Mouse (Mus musculus): ENCODE measurements around the gene Adgrl3. TPM values are rescaled to one million over a fixed set of nuclear protein-coding genes. Genes with fewer than 3 reads are reported as not detected.

Adgrl3 gene
- polyA plus RNA-seq, 1 experiment = 3.6 TPM

DNA sequence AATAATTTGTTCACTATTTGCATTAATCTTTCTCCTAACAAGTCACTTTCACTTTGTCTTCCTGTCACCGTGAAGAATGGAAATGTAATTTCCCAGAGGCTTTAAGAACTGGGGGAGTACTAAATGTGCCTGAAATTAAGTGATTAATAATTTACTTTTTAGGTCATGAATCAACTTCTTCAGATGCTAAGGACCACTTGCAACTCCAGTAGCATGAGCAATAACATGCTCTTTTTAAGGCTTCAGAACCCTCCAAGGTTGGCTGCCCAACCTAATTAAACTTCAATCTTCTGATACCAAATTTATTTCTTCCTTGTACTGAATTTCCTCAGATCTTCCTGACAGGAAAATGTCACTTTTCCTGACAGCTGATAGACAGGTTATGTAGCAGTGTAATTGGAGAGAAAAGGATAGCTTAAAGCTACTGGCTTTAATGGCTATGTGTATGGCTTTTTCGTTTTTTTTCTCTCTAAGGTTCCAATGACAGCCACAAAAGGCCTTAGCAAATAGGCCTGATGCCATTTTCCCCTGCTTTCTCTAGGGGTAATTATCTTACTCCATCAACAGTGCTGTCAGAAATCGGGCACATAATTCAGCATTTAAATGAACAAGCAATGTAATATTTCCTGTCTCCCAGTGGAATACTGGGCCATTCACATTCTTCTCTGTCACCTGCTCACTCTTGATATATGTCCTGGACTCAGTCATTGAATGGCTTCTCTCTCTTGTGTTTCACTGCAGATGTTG lies 718.5 kb downstream of the Adgrl3 start:
- Histone ChIP-seq H3K27ac (ENCODE audit: insufficient read depth, low read depth, low read length) (no peak overlapping the region), H3K4me3 (ENCODE audit: low read depth, low read length) (no peak overlapping the region), H3K36me3 (ENCODE audit: control insufficient read depth, insufficient read depth, low read length) (no peaks in the 10 kb centered on the region), H3K4me1 (ENCODE audit: control insufficient read depth, insufficient read depth, insufficient read length, low read length) (no peaks in the 10 kb centered on the region), H3K27me3 (ENCODE audit: control insufficient read depth, insufficient read depth, low read length) (no peaks in the 10 kb centered on the region)
- no peak for TF ChIP-seq POLR2A (IDR thresholded peaks at IDR 0.05; ENCODE audit: low read depth, low read length)
- no peak for TF ChIP-seq CTCF (IDR thresholded peaks at IDR 0.05; ENCODE audit: extremely low read depth, insufficient read length, insufficient replicate concordance, low read depth, low read length)
- WGBS = 67% methylated on average over 3 of the region's 3 CpGs

DNA sequence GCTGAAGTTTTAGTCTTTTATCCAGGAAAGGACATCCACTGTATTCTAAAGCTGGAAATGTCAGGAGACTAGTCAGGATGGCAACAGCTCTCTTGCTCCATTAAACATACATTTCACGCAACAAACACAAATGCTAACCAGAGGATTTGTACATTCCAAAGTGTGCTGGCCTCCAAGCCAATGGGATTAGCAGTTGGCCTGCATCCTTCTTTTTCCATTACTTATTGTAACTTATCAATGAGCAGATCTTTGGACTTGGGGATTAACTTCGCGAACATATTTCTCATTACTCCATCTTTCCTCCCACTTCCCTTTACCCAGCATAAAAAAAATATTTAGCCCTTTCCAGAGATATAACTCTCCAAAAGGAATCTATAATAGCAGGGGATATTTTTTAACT lies 732.5 kb downstream of the Adgrl3 start:
- Histone ChIP-seq H3K27me3 (ENCODE audit: control insufficient read depth, insufficient read depth, low read length) (no peaks in the 10 kb centered on the region), H3K4me3 (ENCODE audit: low read depth, low read length) (no peak overlapping the region), H3K36me3 (ENCODE audit: control insufficient read depth, insufficient read depth, low read length) (no peaks in the 10 kb centered on the region), H3K27ac (ENCODE audit: insufficient read depth, low read depth, low read length) (no peak overlapping the region), H3K4me1 (ENCODE audit: control insufficient read depth, insufficient read depth, insufficient read length, low read length) (no peaks in the 10 kb centered on the region)
- TF ChIP-seq POLR2A (IDR thresholded peaks at IDR 0.05; ENCODE audit: low read depth, low read length) (no peak), CTCF (IDR thresholded peaks at IDR 0.05; ENCODE audit: extremely low read depth, insufficient read length, insufficient replicate concordance, low read depth, low read length) (no peak)
- WGBS = 97% methylated on average over 3 of the region's 3 CpGs

DNA sequence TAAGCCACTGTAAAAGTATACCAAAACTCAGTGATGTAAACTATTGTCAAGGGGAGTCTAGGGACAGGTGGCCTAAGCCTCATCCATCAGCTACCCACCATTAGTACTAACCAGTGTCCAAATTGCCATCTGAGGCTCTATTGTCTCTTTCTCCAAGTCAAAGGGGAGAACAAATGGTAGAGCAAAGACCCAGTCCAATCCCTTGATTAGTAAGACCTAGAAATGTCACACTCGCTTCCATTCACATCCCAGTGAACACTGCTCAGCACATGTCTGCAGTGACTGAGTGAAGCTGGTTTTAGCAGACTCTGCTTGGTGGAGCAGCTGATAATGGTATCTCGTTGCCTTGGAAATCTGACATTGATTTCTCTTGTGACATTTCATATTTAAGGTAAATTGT lies 735.8 kb downstream of the Adgrl3 start:
- WGBS = 70% methylated on average over 2 of the region's 2 CpGs
- TF ChIP-seq POLR2A (IDR thresholded peaks at IDR 0.05; ENCODE audit: low read depth, low read length) (no peak), CTCF (IDR thresholded peaks at IDR 0.05; ENCODE audit: extremely low read depth, insufficient read length, insufficient replicate concordance, low read depth, low read length) (no peak)
- no peaks in the 10 kb centered on the region for H3K36me3 ChIP-seq (ENCODE audit: control insufficient read depth, insufficient read depth, low read length)

DNA sequence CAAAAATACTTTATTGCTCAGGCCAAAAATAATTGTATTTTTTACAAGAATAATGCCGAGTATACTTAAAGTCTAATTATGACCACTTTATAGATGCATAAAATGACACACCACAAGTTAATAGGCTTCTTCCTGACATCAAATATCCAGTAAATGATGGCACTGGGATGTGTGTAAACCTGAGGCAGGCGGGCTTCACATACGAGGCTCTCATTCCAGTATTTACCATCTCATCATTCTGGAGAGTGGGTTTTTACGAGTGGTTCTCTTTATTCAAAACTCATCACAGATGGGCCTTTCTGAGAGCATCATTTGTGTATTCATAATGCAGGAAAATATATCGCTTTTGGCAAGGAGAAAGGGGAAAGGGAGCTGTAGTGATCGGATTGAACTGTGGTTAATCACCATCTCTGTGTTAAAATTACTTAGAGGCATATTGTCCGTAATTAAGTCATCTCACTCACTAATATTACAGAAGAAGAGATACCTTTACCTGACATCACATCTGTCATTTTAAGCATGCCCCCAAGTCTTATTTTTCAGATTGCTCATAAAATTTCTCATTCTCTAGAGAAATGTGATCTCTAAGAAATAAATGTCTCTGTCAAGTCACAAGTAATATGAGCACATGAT lies 737.3 kb downstream of the Adgrl3 start:
- Histone ChIP-seq H3K27ac (ENCODE audit: insufficient read depth, low read depth, low read length) (no peak overlapping the region), H3K36me3 (ENCODE audit: control insufficient read depth, insufficient read depth, low read length) (no peaks in the 10 kb centered on the region), H3K27me3 (ENCODE audit: control insufficient read depth, insufficient read depth, low read length) (no peaks in the 10 kb centered on the region), H3K4me3 (ENCODE audit: low read depth, low read length) (no peak overlapping the region), H3K4me1 (ENCODE audit: control insufficient read depth, insufficient read depth, insufficient read length, low read length) (no peaks in the 10 kb centered on the region)
- TF ChIP-seq CTCF (IDR thresholded peaks at IDR 0.05; ENCODE audit: extremely low read depth, insufficient read length, insufficient replicate concordance, low read depth, low read length) (no peak), POLR2A (IDR thresholded peaks at IDR 0.05; ENCODE audit: low read depth, low read length) (no peak)
- WGBS = 81% methylated on average over 7 of the region's 7 CpGs

More for the DNA sequence above, 735.8 kb downstream of the Adgrl3 start:
- no peaks in the 10 kb centered on the region for H3K4me1 ChIP-seq (ENCODE audit: control insufficient read depth, insufficient read depth, insufficient read length, low read length)
- no peak overlapping the region for H3K4me3 ChIP-seq (ENCODE audit: low read depth, low read length)
- no peaks in the 10 kb centered on the region for H3K27me3 ChIP-seq (ENCODE audit: control insufficient read depth, insufficient read depth, low read length)
- H3K27ac ChIP-seq (ENCODE audit: insufficient read depth, low read depth, low read length) = no peak overlapping the region

- no peak overlapping the region for H3K4me3 ChIP-seq (ENCODE audit: low read depth, low read length)
- no peaks in the 10 kb centered on the region for H3K27me3 ChIP-seq (ENCODE audit: control insufficient read depth, insufficient read depth, low read length)
- H3K36me3 ChIP-seq (ENCODE audit: control insufficient read depth, insufficient read depth, low read length) = no peaks in the 10 kb centered on the region
- no peak for TF ChIP-seq POLR2A (IDR thresholded peaks at IDR 0.05; ENCODE audit: low read depth, low read length)
- TF ChIP-seq CTCF (IDR thresholded peaks at IDR 0.05; ENCODE audit: extremely low read depth, insufficient read length, insufficient replicate concordance, low read depth, low read length) = no peak
- no peak overlapping the region for H3K27ac ChIP-seq (ENCODE audit: insufficient read depth, low read depth, low read length)
- H3K4me1 ChIP-seq (ENCODE audit: control insufficient read depth, insufficient read depth, insufficient read length, low read length) = no peaks in the 10 kb centered on the region
- WGBS = 94% methylated on average over 5 of the region's 5 CpGs
These were observed 756.3 kb downstream of the Adgrl3 start for GRCm38 (mm10) chr5:81776234-81776633.

- H3K36me3 ChIP-seq (ENCODE audit: control insufficient read depth, insufficient read depth, low read length) = no peaks in the 10 kb centered on the region
- no peaks in the 10 kb centered on the region for H3K4me1 ChIP-seq (ENCODE audit: control insufficient read depth, insufficient read depth, insufficient read length, low read length)
- TF ChIP-seq CTCF (IDR thresholded peaks at IDR 0.05; ENCODE audit: extremely low read depth, insufficient read length, insufficient replicate concordance, low read depth, low read length) = no peak
- no peak for TF ChIP-seq POLR2A (IDR thresholded peaks at IDR 0.05; ENCODE audit: low read depth, low read length)
- H3K4me3 ChIP-seq (ENCODE audit: low read depth, low read length) = no peak overlapping the region
- H3K27me3 ChIP-seq (ENCODE audit: control insufficient read depth, insufficient read depth, low read length) = no peaks in the 10 kb centered on the region
- no peak overlapping the region for H3K27ac ChIP-seq (ENCODE audit: insufficient read depth, low read depth, low read length)
- 81% methylated on average over 5 of the region's 5 CpGs for WGBS
These were observed 756.8 kb downstream of the Adgrl3 start for GRCm38 (mm10) chr5:81776746-81777145.

DNA sequence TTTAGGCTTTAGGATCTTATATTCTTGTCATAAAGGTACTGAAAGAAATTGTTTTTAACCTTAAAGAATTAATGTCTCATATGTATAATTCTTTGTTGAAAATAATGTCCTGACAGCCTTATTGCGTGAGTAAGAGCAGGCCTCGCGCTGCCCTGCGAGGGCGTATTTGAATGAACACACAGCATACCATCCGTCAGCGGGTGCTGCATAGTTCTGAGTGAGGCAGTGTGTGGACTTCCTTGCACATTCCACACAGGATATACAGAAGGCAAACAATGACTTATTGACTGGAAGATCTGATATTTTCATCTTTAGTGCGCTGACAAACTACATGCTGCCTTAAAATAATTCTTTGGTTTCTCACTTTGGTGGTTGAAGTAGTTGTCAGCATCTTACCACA lies 764.8 kb downstream of the Adgrl3 start:
- H3K4me3 ChIP-seq (ENCODE audit: low read depth, low read length) = no peak overlapping the region
- no peaks in the 10 kb centered on the region for H3K4me1 ChIP-seq (ENCODE audit: control insufficient read depth, insufficient read depth, insufficient read length, low read length)
- no peak overlapping the region for H3K27ac ChIP-seq (ENCODE audit: insufficient read depth, low read depth, low read length)
- no peak for TF ChIP-seq CTCF (IDR thresholded peaks at IDR 0.05; ENCODE audit: extremely low read depth, insufficient read length, insufficient replicate concordance, low read depth, low read length)
- TF ChIP-seq POLR2A (IDR thresholded peaks at IDR 0.05; ENCODE audit: low read depth, low read length) = no peak
- 83% methylated on average over 8 of the region's 8 CpGs for WGBS
- no peaks in the 10 kb centered on the region for H3K27me3 ChIP-seq (ENCODE audit: control insufficient read depth, insufficient read depth, low read length)
- no peaks in the 10 kb centered on the region for H3K36me3 ChIP-seq (ENCODE audit: control insufficient read depth, insufficient read depth, low read length)

Data from small intestine, adult 2 months (tissue).